Mouse (Mus musculus) C2C12 (cell line): ENCODE measurements around the gene Capza3.

Experiments used
- CTCF ChIP-seq: IDR thresholded peaks from one replicate; pipeline ENCODE4 v1.5.1; 2011; ENCODE audit not compliant: control insufficient read depth, insufficient read depth, insufficient read length
- FOSL1 ChIP-seq: IDR thresholded peaks from one replicate; pipeline ENCODE4 v1.8.0; 2011; ENCODE audit warnings: mild to moderate bottlenecking, low read length; ENCODE audit not compliant: poor library complexity, insufficient read depth, severe bottlenecking
- MAX ChIP-seq: IDR thresholded peaks from one replicate; pipeline ENCODE4 v1.6.1; 2011; ENCODE audit warnings: mild to moderate bottlenecking, control low read depth
- MYOG ChIP-seq: IDR thresholded peaks from one replicate; pipeline ENCODE4 v1.6.1; 2011; ENCODE audit not compliant: control insufficient read depth, insufficient read length; ENCODE audit errors: extremely low read depth
- USF1 ChIP-seq: IDR thresholded peaks from one replicate; pipeline ENCODE4 v1.6.1; 2011; ENCODE audit warnings: low read depth, mild to moderate bottlenecking, control low read depth, moderate library complexity

GRCm38 (mm10) chr6:140069177-140069576, 28.1 kb downstream of the Capza3 start:
- TF ChIP-seq CTCF = no peak
- TF ChIP-seq MAX = no peak
- TF ChIP-seq USF1 = no peak
- no peak for TF ChIP-seq MYOG
- TF ChIP-seq FOSL1 = no peak
